Mouse (Mus musculus) forebrain, embryonic 10.5 days (tissue): ENCODE results near the gene Hdac4. TPM values are rescaled to one million over a fixed set of nuclear protein-coding genes. Genes with fewer than 3 reads are reported as not detected.

ENCODE experiments used
- DNase-seq: peaks from one replicate; pipeline ENCODE4 v3.0.0-alpha.2; 2017; ENCODE audit warnings: low spot score; ENCODE audit errors: extremely low spot score
- H3K27ac ChIP-seq: fragments of 300-500 bp; sonication (generic); 2 replicates; pipeline ENCODE4 v1.5.1; 2016; ENCODE audit warnings: mild to moderate bottlenecking
- H3K27me3 ChIP-seq: fragments of 300-500 bp; sonication (generic); 2 replicates; pipeline ENCODE4 v1.6.1; 2016; ENCODE audit warnings: mild to moderate bottlenecking; ENCODE audit not compliant: poor library complexity, severe bottlenecking
- H3K36me3 ChIP-seq: fragments of 300-500 bp; sonication (generic); replicated peaks from 2 replicates; pipeline ENCODE4 v1.6.1; 2016; ENCODE audit warnings: mild to moderate bottlenecking, moderate library complexity
- H3K4me1 ChIP-seq: fragments of 300-500 bp; sonication (generic); 2 replicates; pipeline ENCODE4 v1.6.1; 2016
- H3K4me3 ChIP-seq: fragments of 300-500 bp; sonication (generic); 2 replicates; pipeline ENCODE4 v1.5.1; 2016; ENCODE audit warnings: mild to moderate bottlenecking, moderate library complexity
- H3K9me3 ChIP-seq: fragments of 300-500 bp; sonication (generic); 2 replicates; pipeline ENCODE4 v1.6.1; 2016; ENCODE audit warnings: mild to moderate bottlenecking, moderate library complexity
- WGBS: fragments of 180-500 bp; shearing (Covaris S2); methylation state at CpG from one replicate; pipeline ENCODE4 v1.1.7; 2016; 5-methylcytosine and 5-hydroxymethylcytosine counted together
- polyA plus RNA-seq: library from polyadenylated mRNA; unstranded; fragments of >200 nt; fragmentation: Nextera tagmentation; extraction: Ambion mirVana; gene quantifications from 2 replicates; pipeline ENCODE4 v1.2.1, GENCODE M21; 2016

Gene Hdac4
- polyA plus RNA-seq, 1 experiment from 2014 or later: 20.6 TPM

GRCm38 (mm10) chr1:91920038-91920589 lies 275.4 kb downstream of the Hdac4 start:
- Histone ChIP-seq H3K36me3 (no peaks in the 10 kb centered on the region), H3K27me3 (no peaks in the 10 kb centered on the region), H3K27ac (no peak overlapping the region), H3K4me3 (no peak overlapping the region), H3K9me3 (no peaks in the 10 kb centered on the region), H3K4me1 (peaks cover 9% of the 10 kb centered on the region; the same call in 1 of the 2 replicates)
- no peak for DNase-seq
- WGBS: 37% methylated on average over 7 of the region's 7 CpGs

GRCm38 (mm10) chr1:91918257-91918800 lies 277.2 kb downstream of the Hdac4 start:
- Histone ChIP-seq H3K27me3 (no peaks in the 10 kb centered on the region), H3K27ac (no peak overlapping the region), H3K4me3 (no peak overlapping the region), H3K9me3 (no peaks in the 10 kb centered on the region), H3K36me3 (no peaks in the 10 kb centered on the region), H3K4me1 (peaks cover 13% of the 10 kb centered on the region)
- DNase-seq: no peak
- 90% methylated on average over 10 of the region's 10 CpGs for WGBS

GRCm38 (mm10) chr1:91917596-91917995 lies 277.9 kb downstream of the Hdac4 start:
- 84% methylated on average over 2 of the region's 2 CpGs for WGBS

GRCm38 (mm10) chr1:91915961-91916360 lies 279.5 kb downstream of the Hdac4 start:
- Histone ChIP-seq H3K36me3 (no peaks in the 10 kb centered on the region), H3K4me3 (no peak overlapping the region), H3K27me3 (no peaks in the 10 kb centered on the region), H3K9me3 (no peaks in the 10 kb centered on the region), H3K27ac (no peak overlapping the region), H3K4me1 (peaks cover 29% of the 10 kb centered on the region)
- WGBS: 83% methylated on average over 5 of the region's 5 CpGs
- no peak for DNase-seq

More at GRCm38 (mm10) chr1:91917596-91917995, 277.9 kb downstream of the Hdac4 start:
- Histone ChIP-seq H3K36me3 (no peaks in the 10 kb centered on the region), H3K4me1 (peaks cover 21% of the 10 kb centered on the region), H3K27me3 (no peaks in the 10 kb centered on the region), H3K9me3 (no peaks in the 10 kb centered on the region), H3K27ac (no peak overlapping the region), H3K4me3 (no peak overlapping the region)
- no peak for DNase-seq

GRCm38 (mm10) chr1:91914648-91915047 lies 280.9 kb downstream of the Hdac4 start:
- 75% methylated on average over 3 of the region's 3 CpGs for WGBS

GRCm38 (mm10) chr1:91913850-91914249 lies 281.6 kb downstream of the Hdac4 start:
- Histone ChIP-seq H3K4me1 (peaks cover 22% of the 10 kb centered on the region), H3K9me3 (no peaks in the 10 kb centered on the region), H3K27me3 (no peaks in the 10 kb centered on the region), H3K36me3 (no peaks in the 10 kb centered on the region), H3K27ac (no peak overlapping the region), H3K4me3 (no peak overlapping the region)
- peak; percentile 67 for DNase-seq
- WGBS: 48% methylated on average over 6 of the region's 6 CpGs

More at GRCm38 (mm10) chr1:91914648-91915047, 280.9 kb downstream of the Hdac4 start:
- no peak overlapping the region for H3K4me3 ChIP-seq
- no peak overlapping the region for H3K27ac ChIP-seq
- peaks cover 20% of the 10 kb centered on the region for H3K4me1 ChIP-seq
- H3K9me3 ChIP-seq: no peaks in the 10 kb centered on the region
- no peaks in the 10 kb centered on the region for H3K36me3 ChIP-seq
- no peak for DNase-seq
- no peaks in the 10 kb centered on the region for H3K27me3 ChIP-seq

- H3K27me3 ChIP-seq: no peaks in the 10 kb centered on the region
- no peaks in the 10 kb centered on the region for H3K9me3 ChIP-seq
- H3K4me3 ChIP-seq: no peak overlapping the region
- no peaks in the 10 kb centered on the region for H3K36me3 ChIP-seq
- 58% methylated on average over 10 of the region's 10 CpGs for WGBS
- peaks cover 25% of the 10 kb centered on the region for H3K4me1 ChIP-seq
- no peak overlapping the region; the same call in 1 of the 2 replicates for H3K27ac ChIP-seq
- DNase-seq: no peak
Observed at GRCm38 (mm10) chr1:91912227-91913119, 283.0 kb downstream of the Hdac4 start.

- WGBS: 92% methylated on average over 6 of the region's 6 CpGs
- no peak overlapping the region for H3K27ac ChIP-seq
- no peaks in the 10 kb centered on the region for H3K27me3 ChIP-seq
- DNase-seq: no peak
- H3K9me3 ChIP-seq: no peaks in the 10 kb centered on the region
- H3K4me3 ChIP-seq: no peak overlapping the region
- no peaks in the 10 kb centered on the region for H3K36me3 ChIP-seq
- H3K4me1 ChIP-seq: peaks cover 5% of the 10 kb centered on the region
Observed at GRCm38 (mm10) chr1:91905268-91905667, 290.2 kb downstream of the Hdac4 start.

- Histone ChIP-seq H3K9me3 (no peaks in the 10 kb centered on the region), H3K36me3 (no peaks in the 10 kb centered on the region), H3K4me3 (no peak overlapping the region), H3K27me3 (no peaks in the 10 kb centered on the region), H3K4me1 (no peaks in the 10 kb centered on the region), H3K27ac (no peak overlapping the region)
- DNase-seq: no peak
- WGBS: 85% methylated on average over 8 of the region's 8 CpGs
Observed at GRCm38 (mm10) chr1:91903241-91903981, 292.1 kb downstream of the Hdac4 start.

GRCm38 (mm10) chr1:91897078-91897477 lies 298.4 kb downstream of the Hdac4 start:
- H3K9me3 ChIP-seq: no peaks in the 10 kb centered on the region
- 87% methylated on average over 2 of the region's 2 CpGs for WGBS
- H3K27ac ChIP-seq: no peak overlapping the region
- no peak for DNase-seq
- H3K27me3 ChIP-seq: no peaks in the 10 kb centered on the region
- H3K4me3 ChIP-seq: no peak overlapping the region
- no peaks in the 10 kb centered on the region for H3K36me3 ChIP-seq
- no peaks in the 10 kb centered on the region for H3K4me1 ChIP-seq

GRCm38 (mm10) chr1:91894286-91894685 lies 301.2 kb downstream of the Hdac4 start:
- WGBS: 88% methylated on average over 5 of the region's 5 CpGs
- Histone ChIP-seq H3K4me1 (no peaks in the 10 kb centered on the region), H3K9me3 (no peaks in the 10 kb centered on the region), H3K27ac (no peak overlapping the region), H3K27me3 (no peaks in the 10 kb centered on the region), H3K36me3 (no peaks in the 10 kb centered on the region), H3K4me3 (no peak overlapping the region)
- DNase-seq: no peak

- WGBS: 92% methylated on average over 11 of the region's 11 CpGs
- no peaks in the 10 kb centered on the region for H3K36me3 ChIP-seq
- no peak overlapping the region for H3K27ac ChIP-seq
- no peak overlapping the region for H3K4me3 ChIP-seq
- no peaks in the 10 kb centered on the region for H3K4me1 ChIP-seq
- H3K9me3 ChIP-seq: no peaks in the 10 kb centered on the region
- H3K27me3 ChIP-seq: no peaks in the 10 kb centered on the region
- DNase-seq: no peak
Observed at GRCm38 (mm10) chr1:91893598-91893997, 301.9 kb downstream of the Hdac4 start.
